Mouse (Mus musculus) lung, postnatal 36 days (tissue): Measurements from ENCODE around the gene Snx13.
A peak's percentile ranks its signal among the peaks of the same experiment; 100 is the strongest.

Experiments used
- DNase-seq: peaks from one replicate; pipeline ENCODE4 v3.0.0; 2022; ENCODE audit warnings: mixed read lengths

The Snx13 gene

DNA sequence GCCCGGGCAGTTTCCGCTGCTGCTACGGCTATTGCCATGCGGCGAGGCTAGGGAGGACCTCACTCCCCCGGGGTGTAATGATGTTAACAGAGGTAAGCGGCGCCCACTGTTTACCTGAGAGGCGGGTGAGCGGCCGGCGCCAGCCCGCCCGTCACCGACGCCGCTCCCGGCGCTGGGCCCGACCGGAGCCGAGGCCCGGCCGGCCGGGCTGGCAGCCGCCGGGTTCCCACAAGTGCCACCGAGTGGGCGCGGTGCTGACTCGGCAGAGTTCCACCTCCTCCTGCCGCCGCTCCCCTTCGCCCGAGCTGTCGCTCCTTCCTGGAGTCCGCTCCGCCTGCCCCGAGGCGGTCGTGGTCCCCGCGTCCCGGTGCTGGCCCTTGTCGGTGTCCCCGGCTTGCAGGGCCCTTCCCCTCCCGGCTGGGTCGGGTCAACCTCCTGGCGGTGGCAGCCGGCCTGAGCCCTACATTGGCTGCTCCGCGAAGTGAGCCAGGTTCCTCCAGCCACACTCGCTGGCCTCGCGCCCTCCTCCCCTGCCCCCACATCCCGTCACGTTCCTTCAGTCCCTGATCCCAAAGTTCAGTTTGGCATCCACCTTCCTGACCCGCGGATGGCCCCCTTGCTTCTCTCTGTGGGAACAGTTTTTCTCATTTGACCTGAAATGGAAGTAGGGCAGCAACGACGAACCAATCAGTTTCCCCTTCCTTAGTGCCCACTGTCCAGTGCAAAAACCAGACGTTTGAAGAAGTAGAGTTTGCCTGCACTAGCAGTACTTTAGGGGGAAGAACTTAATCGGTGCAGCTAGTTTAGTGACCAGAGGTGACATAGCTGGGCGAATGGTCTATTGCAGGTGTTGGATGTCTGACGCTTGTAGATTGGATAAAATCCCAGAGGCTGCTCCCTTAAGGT lies 587 bp downstream of the Snx13 start:
- peak; percentile 75 for DNase-seq

GRCm38 (mm10) chr12:35048891-35049290 lies 1.9 kb downstream of the Snx13 start:
- DNase-seq: no peak

- DNase-seq: no peak
Observed at GRCm38 (mm10) chr12:35050501-35050900, 3.5 kb downstream of the Snx13 start.

GRCm38 (mm10) chr12:35050964-35051758 lies 4.2 kb downstream of the Snx13 start:
- no peak for DNase-seq

GRCm38 (mm10) chr12:35054420-35054819 lies 7.4 kb downstream of the Snx13 start:
- DNase-seq: no peak

GRCm38 (mm10) chr12:35055114-35056095 lies 8.4 kb downstream of the Snx13 start:
- no peak for DNase-seq

DNA sequence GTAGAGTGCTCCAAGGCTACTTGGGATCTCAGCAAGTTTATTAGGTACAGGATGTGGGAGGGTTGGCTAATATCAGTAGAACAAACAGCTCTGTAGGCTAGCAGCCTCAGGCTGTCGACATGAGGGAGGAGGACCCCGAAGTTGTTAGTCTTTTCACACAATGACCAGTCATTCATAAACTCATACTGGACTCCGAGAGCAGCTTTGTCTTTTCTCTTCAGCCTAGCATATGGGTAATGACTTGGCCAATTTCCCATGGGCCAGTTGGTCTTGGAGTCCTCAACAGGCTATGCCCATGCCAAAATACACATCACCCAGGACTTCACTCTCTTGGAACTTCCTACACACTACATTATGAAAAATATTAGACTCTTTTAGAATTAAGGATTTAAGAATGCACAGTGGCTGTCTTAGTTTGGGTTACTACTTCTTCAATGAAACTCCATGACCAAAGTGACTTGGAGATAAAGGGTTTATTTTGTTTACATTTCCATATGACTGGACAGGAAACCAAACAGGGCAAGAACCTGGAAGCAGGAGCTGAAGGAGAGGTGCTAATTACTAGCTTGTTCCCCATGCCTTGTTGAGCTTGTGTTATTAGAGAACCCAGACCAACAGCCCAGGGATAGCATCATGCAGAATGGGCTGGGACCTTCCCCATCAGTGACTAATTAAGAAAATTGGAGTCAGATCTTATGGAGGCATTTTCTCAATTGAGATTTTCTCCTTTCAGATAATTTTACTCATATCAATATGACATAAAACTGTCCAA lies 16.9 kb downstream of the Snx13 start:
- peak; percentile 64 for DNase-seq

DNA sequence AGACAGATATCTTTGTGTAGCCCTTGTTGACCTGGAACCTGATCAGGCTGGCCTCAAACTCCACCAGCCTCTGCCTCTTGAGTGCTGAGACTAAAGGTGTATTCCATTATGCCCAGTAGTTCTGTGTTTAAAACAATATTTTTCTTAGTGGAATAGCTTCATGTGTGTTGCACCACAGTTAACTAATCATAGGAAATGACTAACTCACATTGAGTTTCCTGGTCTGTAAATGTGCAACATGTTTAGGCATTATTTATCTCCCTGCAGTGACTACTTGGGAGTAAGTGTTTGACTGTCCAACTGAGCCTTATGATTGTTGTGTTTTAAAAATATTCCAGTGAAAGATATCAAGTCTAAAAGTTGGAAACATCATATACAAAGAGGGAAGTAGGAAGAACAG lies 20.6 kb downstream of the Snx13 start:
- no peak for DNase-seq

GRCm38 (mm10) chr12:35071336-35071735 lies 24.4 kb downstream of the Snx13 start:
- no peak for DNase-seq

- no peak for DNase-seq
Observed at GRCm38 (mm10) chr12:35072178-35072577, 25.2 kb downstream of the Snx13 start.

DNA sequence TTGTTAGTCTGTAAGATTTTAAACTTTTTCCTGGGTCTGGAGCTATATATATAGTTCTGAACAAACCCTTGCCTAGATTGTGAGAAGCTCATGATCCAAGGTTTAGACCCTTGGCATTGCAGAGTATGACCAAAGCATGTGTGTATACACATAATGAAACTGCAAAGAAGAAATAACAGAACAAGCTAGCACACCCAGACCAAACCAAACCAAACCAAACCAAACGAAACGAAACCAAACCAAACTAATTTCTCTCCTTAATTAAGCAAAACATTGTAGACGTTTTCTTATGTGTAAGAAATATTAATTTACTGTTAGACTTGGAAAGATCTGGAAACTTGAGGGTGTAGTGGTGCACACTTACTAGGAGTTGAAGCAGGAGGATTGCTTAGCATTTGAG lies 29.0 kb downstream of the Snx13 start:
- no peak for DNase-seq

- peak; percentile 15 for DNase-seq
Observed at GRCm38 (mm10) chr12:35123549-35123948, 76.6 kb downstream of the Snx13 start.

- no peak for DNase-seq
Observed at GRCm38 (mm10) chr12:35153186-35153585, 106.2 kb downstream of the Snx13 start.

GRCm38 (mm10) chr12:35154149-35154548 lies 107.2 kb downstream of the Snx13 start:
- DNase-seq: no peak

GRCm38 (mm10) chr12:35157237-35157636 lies 110.3 kb downstream of the Snx13 start:
- no peak for DNase-seq

DNA sequence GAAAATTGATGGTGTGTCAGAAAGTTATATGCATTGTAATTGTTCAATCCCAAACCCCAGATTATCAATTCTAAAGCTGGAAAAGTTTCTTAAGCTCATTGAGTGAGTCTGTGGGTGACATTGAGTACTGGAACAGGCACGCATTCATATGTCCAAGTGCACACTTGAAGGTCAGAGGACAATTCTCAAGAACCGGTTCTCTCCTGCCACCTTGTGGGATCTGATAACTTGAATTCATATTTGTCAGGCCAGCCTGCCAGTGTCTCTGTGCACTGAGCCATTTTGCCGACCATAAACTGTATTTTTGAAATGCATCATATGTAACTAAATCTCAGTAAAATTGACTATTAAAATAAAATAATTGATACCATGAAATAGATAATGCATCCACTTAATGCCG lies 114.7 kb downstream of the Snx13 start:
- peak; percentile 29 for DNase-seq

GRCm38 (mm10) chr12:35170275-35170674 lies 123.3 kb downstream of the Snx13 start:
- no peak for DNase-seq

- DNase-seq: no peak
Observed at GRCm38 (mm10) chr12:35175938-35176337, 129.0 kb downstream of the Snx13 start.

DNA sequence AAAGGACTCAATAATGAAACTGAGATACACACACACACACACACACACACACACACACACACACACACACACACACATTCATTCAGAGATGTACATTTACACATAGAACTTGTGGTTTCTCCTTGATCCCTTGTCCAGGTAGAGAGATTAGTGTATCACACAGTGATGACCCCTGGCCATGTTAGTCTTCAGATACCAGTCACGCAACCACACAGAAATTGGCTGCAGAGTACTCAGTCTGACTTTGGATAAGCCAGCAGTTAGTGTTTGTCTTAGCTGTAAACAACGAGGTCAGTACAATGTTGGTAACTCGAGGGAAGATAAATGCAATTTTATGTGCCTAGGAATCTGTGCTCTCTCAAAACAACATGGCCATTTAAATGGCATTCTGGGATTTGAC lies 129.6 kb downstream of the Snx13 start:
- DNase-seq: no peak

- DNase-seq: peak; percentile 90
Observed at GRCm38 (mm10) chr12:35182675-35183074, 135.7 kb downstream of the Snx13 start.

GRCm38 (mm10) chr12:35184261-35184660 lies 137.3 kb downstream of the Snx13 start:
- no peak for DNase-seq
